Mouse (Mus musculus): ENCODE measurements around the gene Crkl.

The Crkl gene

DNA sequence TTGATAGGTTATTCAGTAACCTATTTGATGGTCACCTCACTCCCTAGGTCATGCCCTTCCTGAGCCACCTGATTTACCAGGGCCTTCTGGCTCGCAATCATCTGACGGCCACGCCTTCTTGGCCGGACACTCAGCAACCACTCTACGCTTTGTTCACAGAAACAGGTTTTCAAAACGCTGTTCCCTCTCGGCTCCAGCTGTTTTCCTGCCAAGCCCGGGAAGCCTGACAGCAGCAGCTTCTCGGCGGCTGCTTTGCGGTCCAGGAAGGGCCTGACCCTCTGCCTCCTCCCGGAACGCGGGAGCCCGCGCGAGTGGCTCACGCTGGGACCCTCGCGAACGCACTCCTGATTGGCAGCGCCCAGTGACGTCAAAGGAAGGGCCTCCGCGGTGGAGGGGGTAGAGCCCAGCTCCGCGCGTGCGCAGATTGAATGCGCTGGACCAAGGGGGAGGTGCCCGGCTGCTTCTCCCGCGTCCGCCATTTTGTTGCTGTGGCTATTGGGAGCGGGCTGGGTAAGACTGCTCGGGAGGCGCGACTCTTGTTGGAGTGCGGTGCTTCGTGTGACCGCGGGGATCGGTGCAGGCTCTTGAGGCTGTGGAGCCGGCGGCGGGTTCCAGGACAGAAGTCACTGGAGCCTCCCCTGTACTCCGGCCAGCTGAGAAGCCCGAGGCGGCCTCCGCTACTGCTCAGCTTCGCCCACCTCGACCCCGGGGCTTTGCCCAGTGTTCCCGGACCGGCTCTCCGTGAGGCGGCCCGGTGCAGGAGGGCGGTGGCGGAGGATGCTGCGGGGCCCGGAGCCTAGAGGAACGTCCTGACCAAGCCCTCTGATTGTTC lies at the start of gene Crkl:
TSS of gene Crkl (plus strand) at position 447 of the 832 bp plus-strand sequence.
- DNase-seq, result peak; percentile 98

DNA sequence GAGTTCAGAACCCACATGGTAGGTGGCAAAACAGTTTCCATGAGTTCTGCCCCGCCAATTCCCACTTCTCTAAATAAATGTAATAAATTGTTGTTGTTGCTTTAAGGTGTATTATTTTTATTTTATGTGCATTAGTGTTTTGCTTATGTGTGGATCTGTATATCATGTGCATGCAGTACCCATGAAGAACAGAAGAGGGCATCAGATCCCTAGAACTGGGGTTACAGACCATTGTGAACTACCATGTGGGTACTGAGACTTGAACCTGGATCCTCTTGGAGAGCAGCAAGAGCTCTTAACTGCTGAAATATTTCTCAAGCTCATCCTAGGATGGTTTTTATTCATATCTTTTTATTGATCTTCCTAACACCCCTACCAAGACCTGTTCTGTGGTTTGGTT lies 48.9 kb upstream of the Crkl start:
- DNase-seq, result no peak

DNA sequence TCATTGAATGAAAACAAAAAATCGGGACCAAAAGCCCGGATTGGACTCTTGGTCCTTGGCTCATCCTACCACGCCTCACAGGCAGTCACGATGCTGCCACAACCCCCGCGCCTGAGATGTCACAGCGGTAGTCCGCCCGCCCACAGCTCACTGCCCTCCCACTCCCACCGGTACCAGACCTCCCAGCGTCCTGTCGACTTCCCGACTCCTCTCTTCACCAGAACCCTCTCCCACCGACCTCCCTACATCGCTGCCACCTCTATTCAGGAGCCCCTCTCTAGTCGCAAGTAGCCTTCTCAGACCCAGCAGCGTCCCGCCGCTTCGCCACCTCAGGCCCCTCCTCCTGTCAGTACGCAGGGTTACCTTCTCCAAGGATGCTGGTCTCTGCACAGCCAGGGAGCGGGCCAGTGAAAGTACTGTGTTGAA lies 46.5 kb upstream of the Crkl start:
- DNase-seq, result peak; percentile 80

GRCm38 (mm10) chr16:17405736-17406443 lies 45.9 kb upstream of the Crkl start, which contains the start of the genes Snap29 and Pi4ka:
Snap29 (plus strand) TSS chr16:17405986.
Pi4ka (minus strand) TSS chr16:17406314.
- DNase-seq, result peak; percentile 100

- peak; percentile 25 for DNase-seq
Observed at GRCm38 (mm10) chr16:17406512-17407231, 45.1 kb upstream of the Crkl start.

GRCm38 (mm10) chr16:17409046-17409445 lies 42.7 kb upstream of the Crkl start:
- DNase-seq, result no peak

- no peak for DNase-seq
Observed at GRCm38 (mm10) chr16:17410209-17410608, 41.6 kb upstream of the Crkl start.

- DNase-seq, result no peak
Observed at GRCm38 (mm10) chr16:17423021-17423420, 28.8 kb upstream of the Crkl start.

- DNase-seq, result no peak
Observed at GRCm38 (mm10) chr16:17432576-17432975, 19.2 kb upstream of the Crkl start.

DNA sequence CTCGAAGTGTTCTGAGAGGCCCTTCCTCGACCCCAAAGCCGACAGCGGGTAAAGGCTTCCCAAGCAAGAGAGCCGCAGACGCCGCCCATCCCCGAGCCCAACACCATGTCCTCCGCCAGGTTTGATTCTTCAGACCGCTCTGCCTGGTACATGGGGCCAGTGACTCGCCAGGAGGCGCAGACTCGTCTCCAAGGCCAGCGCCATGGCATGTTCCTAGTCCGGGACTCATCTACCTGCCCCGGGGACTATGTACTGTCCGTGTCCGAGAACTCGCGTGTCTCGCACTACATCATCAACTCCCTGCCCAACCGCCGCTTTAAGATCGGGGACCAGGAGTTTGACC lies 557 bp downstream of the Crkl start:
- peak; percentile 55 for DNase-seq

DNA sequence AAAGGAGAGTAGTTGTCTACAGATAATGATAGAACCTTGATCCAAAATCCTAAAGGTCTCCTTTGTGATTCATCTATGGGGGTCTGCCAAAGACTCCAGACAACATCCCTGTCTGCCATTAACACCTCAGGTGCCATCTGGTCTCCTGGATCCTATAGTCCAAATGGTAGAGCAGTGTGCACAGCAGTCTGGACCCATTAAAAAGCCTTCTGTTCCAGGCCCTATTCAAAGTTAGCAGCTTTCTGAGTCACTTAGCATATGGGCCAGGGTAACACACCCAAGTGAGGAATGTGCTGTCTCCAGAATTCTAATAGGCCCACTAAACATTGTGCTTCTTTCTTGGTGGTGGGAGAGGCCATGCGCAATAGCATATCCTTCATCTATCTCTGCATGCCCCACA lies 5.1 kb downstream of the Crkl start:
- DNase-seq, result no peak

- DNase-seq, result no peak
Observed at GRCm38 (mm10) chr16:17460254-17460653, 8.5 kb downstream of the Crkl start.

DNA sequence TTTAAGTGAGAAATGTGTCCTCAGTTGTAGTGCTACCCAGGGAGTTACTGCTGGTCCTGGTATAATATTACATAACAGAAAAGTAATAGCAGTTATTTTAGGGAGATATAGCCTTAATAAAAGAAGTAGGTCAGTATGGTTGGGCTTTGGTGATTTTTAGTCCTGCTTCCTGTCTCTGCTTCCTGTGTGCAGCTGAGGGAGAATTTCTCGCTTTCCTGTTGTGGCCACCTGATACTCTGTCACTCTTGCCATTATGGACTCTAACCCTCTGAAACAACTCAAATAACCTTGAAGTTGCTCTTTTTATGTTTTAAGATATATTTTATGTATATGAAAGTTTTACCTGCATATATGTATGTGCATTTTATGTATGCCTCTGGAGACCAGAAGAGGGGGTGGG lies 9.8 kb downstream of the Crkl start:
- DNase-seq, result no peak

GRCm38 (mm10) chr16:17463184-17463583 lies 11.4 kb downstream of the Crkl start:
- no peak for DNase-seq

DNA sequence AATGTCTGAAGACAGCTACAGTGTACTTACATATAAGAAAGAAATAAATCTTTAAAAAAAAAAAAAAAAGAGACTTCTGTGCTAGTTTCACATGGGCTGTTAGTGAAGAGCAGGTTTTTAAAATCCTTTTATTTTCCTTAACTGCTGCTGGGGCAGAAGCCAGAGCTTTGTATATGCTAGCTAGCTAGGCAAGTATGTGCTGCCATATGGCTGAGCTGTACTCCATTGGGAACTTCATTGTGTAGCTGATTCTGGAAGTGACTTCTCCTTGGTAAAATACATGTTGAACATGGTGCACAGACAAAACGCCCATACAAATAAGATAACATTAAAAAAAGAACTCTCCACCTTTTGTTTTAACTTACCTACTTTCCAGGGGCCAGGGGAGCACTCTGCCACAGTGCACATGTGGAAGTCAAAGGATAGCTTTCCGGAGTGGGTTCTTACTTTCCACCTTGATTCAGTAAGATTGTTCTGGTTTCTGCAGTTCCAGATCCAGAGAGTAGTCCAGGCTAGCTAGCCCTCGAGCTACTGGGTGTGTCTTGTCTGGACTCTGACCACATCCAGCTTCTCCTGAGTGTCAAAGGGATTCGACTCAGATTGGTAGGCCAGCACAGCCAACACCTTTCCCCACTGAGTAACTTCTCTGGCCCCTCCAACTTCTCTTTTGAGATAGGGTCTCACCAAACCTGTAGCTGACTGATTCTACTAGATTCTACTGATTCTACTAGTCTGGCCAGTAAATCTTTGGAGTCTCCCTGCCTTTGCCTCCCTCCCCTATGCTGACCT lies 15.3 kb downstream of the Crkl start:
- no peak for DNase-seq

- DNase-seq, result no peak
Observed at GRCm38 (mm10) chr16:17472498-17472897, 20.7 kb downstream of the Crkl start.

GRCm38 (mm10) chr16:17474091-17474490 lies 22.3 kb downstream of the Crkl start:
- peak; percentile 34 for DNase-seq

- DNase-seq, result no peak
Observed at GRCm38 (mm10) chr16:17474761-17475160, 23.0 kb downstream of the Crkl start.

DNA sequence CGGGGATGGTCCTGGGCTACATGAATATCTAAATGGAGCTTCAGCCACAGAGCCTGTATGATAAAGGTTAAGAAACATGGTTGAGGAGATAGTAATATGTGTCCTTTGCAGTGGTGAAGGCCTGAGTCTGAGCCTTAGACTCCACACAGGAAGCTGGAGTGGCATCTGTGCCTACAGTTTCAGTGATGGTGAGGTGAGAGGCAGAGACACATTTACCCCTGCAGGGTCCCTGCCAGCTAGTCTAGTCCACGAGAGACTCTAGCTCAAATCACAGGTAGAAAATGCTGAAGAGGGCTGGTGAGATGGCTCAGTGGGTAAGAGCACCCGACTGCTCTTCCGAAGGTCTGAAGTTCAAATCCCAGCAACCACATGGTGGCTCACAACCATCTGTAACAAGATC lies 23.5 kb downstream of the Crkl start:
- no peak for DNase-seq

GRCm38 (mm10) chr16:17478331-17478943 lies 26.6 kb downstream of the Crkl start:
- DNase-seq, result no peak

DNA sequence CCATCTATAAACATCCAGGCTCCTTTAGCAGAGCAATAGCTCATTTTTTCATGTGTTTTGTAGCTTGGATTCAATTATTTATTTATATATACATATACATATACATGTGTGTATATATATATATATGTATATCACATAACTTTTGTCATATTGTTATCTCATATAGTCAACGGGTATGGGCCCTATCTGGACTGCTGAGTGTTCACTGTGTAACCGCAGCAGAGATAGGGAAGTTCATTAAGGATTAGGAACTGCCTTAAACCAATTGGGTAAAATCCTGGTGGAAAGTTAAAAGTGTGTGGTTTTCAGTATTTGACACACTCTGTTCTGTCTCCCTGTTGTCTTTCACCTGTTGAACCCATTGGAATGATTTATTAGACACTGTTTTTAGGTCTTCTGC lies 29.7 kb downstream of the Crkl start:
- DNase-seq, result no peak

GRCm38 (mm10) chr16:17486505-17486904 lies 34.7 kb downstream of the Crkl start:
- peak; percentile 35 for DNase-seq
